Mouse (Mus musculus) CH12.LX (cell line): ENCODE results near the gene Lypd4. TPM values are rescaled to one million over a fixed set of nuclear protein-coding genes. Genes with fewer than 3 reads are reported as not detected.

Experiments
- DNase-seq: peaks from one replicate; pipeline ENCODE4 v3.0.0-alpha.2; 2013; ENCODE audit errors: extremely low read depth
- H3K27ac ChIP-seq: 2 replicates; pipeline ENCODE4 v1.5.1; 2012; ENCODE audit warnings: low read depth, mild to moderate bottlenecking, control low read depth, moderate library complexity; ENCODE audit not compliant: insufficient read depth
- H3K27me3 ChIP-seq: replicated peaks from 2 replicates; pipeline ENCODE3; 2012; ENCODE audit warnings: inconsistent platforms
- H3K36me3 ChIP-seq, 2 experiments: replicated peaks in 1 of 2; 2 replicates each; pipeline versions ENCODE3 to v1.6.1; 2012; ENCODE audit warnings: inconsistent platforms in 1 of 2, low read length in 1 of 2, mild to moderate bottlenecking in 1 of 2, mixed read lengths in 1 of 2, moderate library complexity in 1 of 2; ENCODE audit not compliant: control insufficient read depth in 1 of 2, insufficient read depth in 1 of 2
- H3K4me1 ChIP-seq, 2 experiments: 2 replicates each; pipeline ENCODE4 v1.6.1; 2012; ENCODE audit warnings: inconsistent platforms in 1 of 2, moderate library complexity in 1 of 2; ENCODE audit not compliant: insufficient read depth in 2 of 2, control insufficient read depth in 1 of 2
- H3K4me2 ChIP-seq: 2 replicates; pipeline ENCODE4 v1.6.1; 2012; ENCODE audit warnings: low read depth, mild to moderate bottlenecking, control low read depth; ENCODE audit not compliant: poor library complexity, insufficient read depth, severe bottlenecking
- H3K4me3 ChIP-seq, 3 experiments: fragments of 150-350 bp in 1 of 3; sonication (generic) in 1 of 3; replicated peaks in 1 of 3; 2 replicates each; pipeline versions ENCODE3 to v1.5.1; 2011 to 2012; ENCODE audit warnings: low read depth in 2 of 3, low read length in 2 of 3, mild to moderate bottlenecking in 2 of 3, moderate library complexity in 2 of 3, control low read depth in 1 of 3, improper control_type of control experiment in 1 of 3, inconsistent platforms in 1 of 3, mixed read lengths in 1 of 3; ENCODE audit not compliant: poor library complexity in 1 of 3
- H3K79me2 ChIP-seq: replicated peaks from 2 replicates; pipeline ENCODE4 v1.6.1; 2012; ENCODE audit warnings: mild to moderate bottlenecking, moderate library complexity; ENCODE audit not compliant: control insufficient read depth, poor library complexity, insufficient read depth, severe bottlenecking; ENCODE audit errors: extremely low read depth
- H3K9ac ChIP-seq: 2 replicates; pipeline ENCODE4 v1.6.1; 2012; ENCODE audit warnings: low read depth, mild to moderate bottlenecking, control low read depth, moderate library complexity; ENCODE audit not compliant: insufficient read depth
- H3K9me3 ChIP-seq: replicated peaks from 2 replicates; pipeline ENCODE3; 2012; ENCODE audit warnings: low read length, inconsistent platforms, mixed read lengths
- BHLHE40 ChIP-seq: IDR thresholded peaks from 2 replicates; pipeline ENCODE4 v1.6.1; 2011; ENCODE audit warnings: mild to moderate bottlenecking, low read depth, low read length, improper control_type of control experiment
- CHD1 ChIP-seq: IDR thresholded peaks from 2 replicates; pipeline ENCODE4 v1.6.1; 2012; ENCODE audit warnings: low read depth, low read length, improper control_type of control experiment, inconsistent platforms
- CHD2 ChIP-seq: IDR thresholded peaks from 2 replicates; pipeline ENCODE4 v1.6.1; 2011; ENCODE audit warnings: low read length, improper control_type of control experiment
- CTCF ChIP-seq, 2 experiments: IDR thresholded peaks in 1 of 2; conservative IDR thresholded peaks in 1 of 2; 2 replicates each; pipeline ENCODE4 v1.5.1; 2011 to 2012; ENCODE audit warnings: low read depth in 2 of 2, low read length in 2 of 2, improper control_type of control experiment in 1 of 2, inconsistent platforms in 1 of 2, mild to moderate bottlenecking in 1 of 2, moderate library complexity in 1 of 2
- ETS1 ChIP-seq: conservative IDR thresholded peaks from 2 replicates; pipeline ENCODE4 v1.6.1; 2012; ENCODE audit warnings: low read depth, mild to moderate bottlenecking, inconsistent platforms, low read length, improper control_type of control experiment, moderate library complexity
- GABPA ChIP-seq: IDR thresholded peaks from 2 replicates; pipeline ENCODE4 v1.6.1; 2012; ENCODE audit warnings: low read depth, low read length, improper control_type of control experiment, inconsistent platforms; ENCODE audit not compliant: insufficient replicate concordance
- HCFC1 ChIP-seq: IDR thresholded peaks from 2 replicates; pipeline ENCODE4 v1.6.1; 2012; ENCODE audit warnings: low read depth, mild to moderate bottlenecking, inconsistent platforms, low read length, improper control_type of control experiment
- JUND ChIP-seq: conservative IDR thresholded peaks from 2 replicates; pipeline ENCODE4 v1.6.1; 2011; ENCODE audit warnings: low read depth, low read length, improper control_type of control experiment
- MAX ChIP-seq: IDR thresholded peaks from 2 replicates; pipeline ENCODE4 v1.6.1; 2011; ENCODE audit warnings: low read length, improper control_type of control experiment
- MAZ ChIP-seq: IDR thresholded peaks from 2 replicates; pipeline ENCODE4 v1.6.1; 2012; ENCODE audit warnings: low read depth, mild to moderate bottlenecking, inconsistent platforms, low read length, improper control_type of control experiment, moderate library complexity
- MYC ChIP-seq: IDR thresholded peaks from 2 replicates; pipeline ENCODE4 v1.6.1; 2011; ENCODE audit warnings: low read depth, mild to moderate bottlenecking, improper control_type of control experiment, low read length
- NELFE ChIP-seq: IDR thresholded peaks from 2 replicates; pipeline ENCODE4 v1.6.1; 2011; ENCODE audit warnings: low read depth, low read length, improper control_type of control experiment
- PAX5 ChIP-seq: IDR thresholded peaks from 2 replicates; pipeline ENCODE4 v1.6.1; 2012; ENCODE audit warnings: low read length, inconsistent platforms, mixed read lengths
- POLR2A ChIP-seq: IDR thresholded peaks from 2 replicates; pipeline ENCODE4 v1.6.1; 2011; ENCODE audit warnings: low read depth, mild to moderate bottlenecking, improper control_type of control experiment, low read length
- POLR2AphosphoS2 ChIP-seq: IDR thresholded peaks from 2 replicates; pipeline ENCODE4 v1.6.1; 2011; ENCODE audit warnings: low read depth, low read length, improper control_type of control experiment
- RAD21 ChIP-seq: IDR thresholded peaks from 2 replicates; pipeline ENCODE4 v1.6.1; 2011; ENCODE audit warnings: low read depth, mild to moderate bottlenecking, low read length, improper control_type of control experiment, moderate library complexity
- SIN3A ChIP-seq: IDR thresholded peaks from 2 replicates; pipeline ENCODE4 v1.6.1; 2012; ENCODE audit warnings: low read length, improper control_type of control experiment, inconsistent platforms
- TBP ChIP-seq: conservative IDR thresholded peaks from 2 replicates; pipeline ENCODE4 v1.6.1; 2011; ENCODE audit warnings: low read depth, low read length, improper control_type of control experiment
- TCF12 ChIP-seq: IDR thresholded peaks from 2 replicates; pipeline ENCODE4 v1.6.1; 2014; ENCODE audit warnings: low read depth, mild to moderate bottlenecking, inconsistent platforms, low read length, improper control_type of control experiment
- USF1 ChIP-seq: IDR thresholded peaks from 2 replicates; pipeline ENCODE4 v1.6.1; 2014; ENCODE audit warnings: low read depth, mild to moderate bottlenecking, inconsistent platforms, low read length, improper control_type of control experiment
- dilution Hi-C: fragments of 300-500 bp; cut with MboI; formaldehyde crosslinking; loops from 2 replicates; pipeline ENCODE4 v1.14.3; 2020; ENCODE audit warnings: low sequenced_read_pairs; ENCODE audit not compliant: extremely low pct_unique_long_range_greater_than_20kb, extremely low pct_ligation_motif_present
- in situ Hi-C: fragments of 300-500 bp; cut with MboI; formaldehyde crosslinking; loops from 3 replicates; pipeline ENCODE4 v1.14.3; 2019; ENCODE audit warnings: low sequenced_read_pairs, low pct_ligation_motif_present, low pct_unique_long_range_greater_than_20kb, mixed read lengths
- polyA plus RNA-seq: library from polyadenylated mRNA; unstranded; fragments of >175 nt; gene quantifications from 2 replicates; pipeline ENCODE4 v1.2.1, GENCODE M21; 2012; ENCODE audit warnings: low read depth; ENCODE audit not compliant: insufficient read length
- total RNA-seq, 2 experiments: library from RNA; depleted of rRNA; stranded (reverse); fragments of 300-350 nt in 1 of 2; fragments of >200 nt in 1 of 2; gene quantifications; 2 replicates each; pipeline ENCODE4 v1.2.3; 2012 to 2014

The Lypd4 gene
- total and polyA plus RNA-seq, 3 experiments: not detected

- peak; percentile 95 for TF ChIP-seq POLR2A
Observed at GRCm38 (mm10) chr7:24883896-24884692, 14.4 kb upstream of the Lypd4 start, which contains the start of gene Rps19 (continued).

- no peaks in the 10 kb centered on the region for H3K9me3 ChIP-seq
- TF ChIP-seq JUND: no peak
- TF ChIP-seq CHD1: no peak
- TF ChIP-seq CHD2: no peak
- no peak for TF ChIP-seq TBP
- TF ChIP-seq MAZ: no peak
- TF ChIP-seq POLR2AphosphoS2: no peak
- TF ChIP-seq MAX: no peak
- no peak for TF ChIP-seq USF1
- TF ChIP-seq RAD21: no peak
- no peak for TF ChIP-seq ETS1
- TF ChIP-seq NELFE: no peak
- no peak for TF ChIP-seq HCFC1
- TF ChIP-seq SIN3A: no peak
- TF ChIP-seq CTCF (conservative IDR thresholded peaks at IDR 0.05 in 1 of 2, IDR thresholded peaks at IDR 0.05 in 1 of 2; ENCODE audit: low read depth in 2 of 2, low read length in 2 of 2): no peak
- no peak for TF ChIP-seq PAX5
- TF ChIP-seq TCF12: no peak
- TF ChIP-seq BHLHE40: no peak
- TF ChIP-seq GABPA: no peak
- TF ChIP-seq MYC: no peak
- TF ChIP-seq, all 38 proteins: peak for 0
- no peak overlapping the region for H3K27ac ChIP-seq
- DNase-seq: no peak
- no peak overlapping the region for H3K4me3 ChIP-seq
- peaks cover 32% of the 10 kb centered on the region for H3K79me2 ChIP-seq
- dilution Hi-C loops (no loop called here), in situ Hi-C loops (loop anchor here (5.0 kb wide), 1 partner anchor 35 kb away; no protein-coding TSS in a partner anchor)
- H3K9ac ChIP-seq: no peak overlapping the region
- peaks cover 0 to 7% of the 10 kb centered on the region in 2 experiments; a peak in 2 of 4 replicates for H3K4me1 ChIP-seq
- H3K4me2 ChIP-seq: no peak overlapping the region
- H3K27me3 ChIP-seq: no peaks in the 10 kb centered on the region
- peaks cover 22 to 28% of the 10 kb centered on the region in 2 experiments for H3K36me3 ChIP-seq
Observed at GRCm38 (mm10) chr7:24882416-24883199, 12.9 kb upstream of the Lypd4 start.
